Mouse (Mus musculus) adrenal gland, postnatal 36 days (tissue): ENCODE results near the gene Hoxd3. TPM values are rescaled to one million over a fixed set of nuclear protein-coding genes. Genes with fewer than 3 reads are reported as not detected.

Source experiments
- DNase-seq, 2 experiments: peaks; one replicate each; pipeline ENCODE4 v3.0.0; 2021; ENCODE audit warnings: mixed read lengths in 1 of 2
- microRNA-seq: library from miRNA; unstranded; fragments of <30 nt; microRNA quantifications from one replicate; pipeline ENCODE4 v1.2.0, GENCODE M21; 2021
- total RNA-seq, 2 experiments: library from RNA; stranded (reverse); gene quantifications; 2 replicates each; pipeline ENCODE4 v1.2.3; 2021

The Hoxd3 gene
- total RNA-seq, 2 experiments from 2014 or later, result 0.17 to 0.36 TPM

- DNase-seq, result no peak
These were observed 69.7 kb downstream of the Hoxd3 start for GRCm38 (mm10) chr2:74781386-74781785.

GRCm38 (mm10) chr2:74795531-74795930 lies 83.8 kb downstream of the Hoxd3 start:
- DNase-seq, result no peak

Small RNA genes lying within 50 kb of the gene (microRNA-seq; reads per million reads assigned to microRNA genes)
- gene Gm44463 (not detected), gene Mir10b (21,456 reads per million, percentile 97 among the genes with 10 or more reads in this experiment)

Other genes with a start within 250 kb of the Hoxd3 start
- 10 to 100 TPM; 15.8 to 16.2 TPM for gene Lnpk, start 132.5 kb upstream of the Hoxd3 start, total RNA-seq
- gene Evx2, start 52.4 kb upstream of the Hoxd3 start, total RNA-seq, result not detected
- not detected for gene Hoxd13, start 43.6 kb upstream of the Hoxd3 start, total RNA-seq
- not detected for gene Hoxd12, start 36.9 kb upstream of the Hoxd3 start, total RNA-seq
- gene Hoxd11, start 32.4 kb upstream of the Hoxd3 start, total RNA-seq, result not detected
- gene Hoxd10, start 20.0 kb upstream of the Hoxd3 start, total RNA-seq, result not detected
- gene Hoxd9, start 14.2 kb upstream of the Hoxd3 start, total RNA-seq, result 1 to 10 TPM; 3.8 to 4.1 TPM
- gene Hoxd8, start 7.3 kb upstream of the Hoxd3 start, total RNA-seq, result 10 to 100 TPM; 23.9 to 35.9 TPM
- gene Hoxd4, start within 50 bp of the Hoxd3 start, total RNA-seq, result 10 to 100 TPM; 13.6 to 15.5 TPM
- gene Gm28230, start 14.8 kb downstream of the Hoxd3 start, total RNA-seq, result 1 to 10 TPM; 1.6 to 2.0 TPM
- not detected for gene Hoxd1, start 51.1 kb downstream of the Hoxd3 start, total RNA-seq
- 10 to 100 TPM; 64.7 to 98.5 TPM for gene Mtx2, start 113.9 kb downstream of the Hoxd3 start, total RNA-seq